Mouse (Mus musculus) spleen, adult 18-20 months (tissue): ENCODE measurements around the gene Scd4.
"Not testable (repeated sequence)": the region's sequence is repeated elsewhere in the genome, so short reads cannot be mapped to it uniquely, and the experiment has no call there.

Experiments used
- DNase-seq, 2 experiments: peaks; one replicate each; pipeline ENCODE4 v3.0.0; 2022; ENCODE audit warnings: mixed read lengths in 2 of 2

The Scd4 gene

GRCm38 (mm10) chr19:44318545-44318944 lies 14.3 kb upstream of the Scd4 start:
- DNase-seq: no peak

DNA sequence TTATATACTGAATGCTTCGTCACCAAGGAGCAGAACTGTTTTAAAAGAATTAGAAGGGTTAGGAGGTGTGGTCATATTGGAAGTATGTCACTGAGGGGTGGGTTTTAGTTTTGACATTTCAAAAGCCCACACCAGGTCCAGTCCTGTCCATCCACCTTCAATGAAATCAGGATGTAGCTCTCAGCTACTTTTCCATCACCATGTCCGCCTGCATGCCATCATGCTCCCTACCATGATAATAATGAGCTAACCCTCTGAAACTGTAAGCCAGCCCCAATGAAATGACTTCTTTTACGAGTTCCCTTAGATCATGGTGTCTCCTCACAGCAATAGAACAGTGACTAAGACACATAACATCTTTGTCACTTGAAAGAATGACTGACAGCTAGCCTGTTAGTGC lies 12.6 kb upstream of the Scd4 start:
- DNase-seq: no peak

- DNase-seq: no peak
Observed at GRCm38 (mm10) chr19:44321201-44321600, 11.7 kb upstream of the Scd4 start.

DNA sequence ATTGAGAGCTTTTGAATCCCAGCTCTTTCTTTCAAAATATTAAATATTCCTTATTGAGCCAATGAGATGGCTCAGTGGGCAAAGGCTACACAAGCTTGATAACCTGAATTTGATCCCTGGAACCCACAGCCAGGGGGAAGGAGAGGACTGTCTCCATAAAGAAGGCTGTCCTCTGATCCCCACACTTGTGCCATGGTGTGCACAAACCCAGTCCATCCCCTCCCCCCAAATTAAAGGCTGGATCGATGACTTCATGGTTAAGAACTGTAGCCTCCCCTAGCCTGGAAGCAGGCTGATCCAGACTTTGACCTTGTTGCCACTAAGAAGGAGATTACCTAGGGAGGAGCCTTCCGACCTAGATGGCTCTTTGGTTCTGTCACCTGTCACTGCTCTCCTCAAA lies 11.3 kb upstream of the Scd4 start:
- no peak for DNase-seq

DNA sequence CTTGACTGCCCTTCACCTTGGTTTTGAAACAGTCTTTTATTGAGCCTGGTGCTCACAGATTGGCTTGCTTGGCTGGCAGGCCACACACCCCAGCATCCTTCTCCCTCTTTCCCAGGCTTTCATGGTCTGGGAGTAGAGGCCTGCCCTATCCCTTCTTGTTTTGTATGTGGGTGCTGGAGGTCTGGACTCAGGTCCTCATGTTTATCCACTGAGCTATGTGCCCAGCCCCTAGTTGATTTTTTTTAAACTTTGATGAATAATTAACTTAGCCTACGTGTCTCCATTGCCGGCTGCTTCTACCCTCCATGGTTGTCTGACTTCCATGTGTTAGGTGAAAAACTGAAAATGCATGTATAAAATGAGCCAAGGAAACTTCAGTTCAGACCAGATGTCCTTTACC lies 3.3 kb upstream of the Scd4 start:
- DNase-seq: no peak

- DNase-seq: not testable (repeated sequence)
Observed at GRCm38 (mm10) chr19:44331128-44331527, 1.8 kb upstream of the Scd4 start.

DNA sequence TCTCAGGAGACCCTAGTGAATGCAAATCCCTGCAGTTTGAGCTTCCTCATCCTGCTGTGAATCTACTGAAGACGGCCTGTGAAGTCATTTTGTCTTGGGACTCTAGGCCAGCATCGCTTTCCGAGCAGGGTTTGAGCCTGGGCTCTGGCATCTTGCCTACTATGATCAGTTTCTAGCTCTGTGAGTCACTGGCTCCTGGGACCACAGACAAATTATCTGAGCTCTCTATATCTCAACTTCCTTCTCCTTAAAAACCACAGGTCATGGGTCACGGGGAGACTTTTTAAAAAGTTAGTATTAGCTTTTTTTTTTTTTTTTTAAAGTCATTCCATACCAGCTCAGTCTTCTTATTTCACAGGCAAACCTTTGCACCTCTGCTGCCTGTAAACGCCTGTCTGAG lies 981 bp upstream of the Scd4 start:
- DNase-seq: no peak

- DNase-seq: no peak
Observed at GRCm38 (mm10) chr19:44332326-44332725, 566 bp upstream of the Scd4 start.

- no peak for DNase-seq
Observed at GRCm38 (mm10) chr19:44333991-44334390, 1.1 kb downstream of the Scd4 start.

- no peak for DNase-seq
Observed at GRCm38 (mm10) chr19:44335876-44336662, 3.2 kb downstream of the Scd4 start.

DNA sequence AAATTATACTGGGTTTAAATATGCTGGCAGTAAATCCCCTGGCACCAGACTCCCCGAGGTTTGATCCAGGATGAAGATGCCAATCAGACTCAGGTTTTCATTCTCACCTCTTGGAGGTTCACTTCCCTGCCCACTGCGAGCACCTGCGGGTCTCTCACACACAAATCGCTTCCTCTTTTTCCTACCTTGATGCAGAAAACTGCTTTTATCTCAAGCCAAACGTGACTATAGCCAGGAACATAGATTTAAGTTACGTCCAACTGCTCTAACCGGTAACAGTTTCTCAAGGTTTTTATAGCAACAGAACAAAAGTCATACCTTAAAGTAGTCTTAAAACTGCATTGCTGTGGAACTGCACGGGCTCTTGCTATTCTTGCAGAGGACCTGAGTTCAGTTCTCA lies 16.8 kb downstream of the Scd4 start:
- no peak for DNase-seq

DNA sequence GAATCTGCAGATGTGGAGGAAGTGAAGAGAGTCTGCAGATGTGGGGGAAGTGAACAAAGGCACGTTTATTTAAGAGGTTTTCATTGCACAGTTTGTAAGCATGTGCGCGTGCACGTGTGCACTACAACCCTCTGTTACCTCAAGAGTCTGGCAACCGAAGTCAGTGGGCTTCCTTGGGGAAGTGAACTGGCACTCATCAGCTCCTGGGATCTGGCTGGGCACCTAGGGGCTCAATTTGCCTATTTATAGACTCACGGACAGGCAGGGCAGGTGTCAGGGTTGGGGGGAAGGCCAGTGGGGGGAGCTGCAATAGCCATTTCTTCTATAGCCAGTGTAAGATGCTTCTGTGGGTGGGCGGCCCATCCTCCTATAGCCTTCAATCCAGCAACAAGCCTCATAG lies 18.9 kb downstream of the Scd4 start:
- peak in 1 of 2 experiments; percentile 38 for DNase-seq

GRCm38 (mm10) chr19:44358700-44359099 lies 25.8 kb downstream of the Scd4 start:
- no peak for DNase-seq

DNA sequence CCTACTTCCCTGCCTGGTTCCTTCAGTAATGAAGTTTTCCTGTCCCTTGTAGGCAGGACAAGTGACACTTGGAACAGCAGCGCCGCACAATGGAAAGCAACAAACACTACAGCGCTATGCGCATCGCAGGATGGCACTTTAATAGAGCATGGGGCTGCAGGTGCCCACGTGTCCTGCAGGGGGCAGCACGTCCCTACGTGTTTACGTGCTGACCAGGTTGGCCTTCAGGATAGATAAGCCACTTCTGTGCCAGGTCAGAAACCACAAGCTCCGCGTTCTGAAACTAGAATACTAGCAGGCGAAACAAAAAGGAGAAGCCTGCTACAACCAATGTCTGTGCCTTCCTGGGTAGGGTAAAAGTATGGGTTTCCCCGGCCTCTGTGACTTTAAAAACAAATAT lies 30.6 kb downstream of the Scd4 start:
- peak; percentile 69 to 78 for DNase-seq

GRCm38 (mm10) chr19:44364029-44364428 lies 31.1 kb downstream of the Scd4 start:
- DNase-seq: no peak

- no peak for DNase-seq
Observed at GRCm38 (mm10) chr19:44365733-44366132, 32.8 kb downstream of the Scd4 start.

DNA sequence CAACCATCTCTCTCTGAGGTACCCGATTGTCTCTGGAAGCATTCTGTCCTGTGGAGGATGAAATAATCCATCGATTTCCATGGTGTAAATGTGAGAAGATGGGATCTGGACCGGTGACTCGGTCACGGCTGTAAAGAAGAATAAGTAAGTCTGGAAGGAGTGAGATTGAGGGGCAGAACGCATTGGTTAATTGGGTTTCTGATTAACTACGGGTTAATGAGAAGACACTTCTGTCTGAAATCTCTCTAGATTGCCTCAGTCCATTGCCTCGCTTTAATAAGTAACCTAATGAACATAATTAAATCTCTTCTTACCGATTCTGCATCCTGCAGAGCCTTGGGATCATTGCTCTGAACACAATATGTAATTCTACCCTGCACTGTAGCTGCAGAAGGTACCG lies 34.2 kb downstream of the Scd4 start:
- not testable (repeated sequence) for DNase-seq

GRCm38 (mm10) chr19:44369371-44369770 lies 36.5 kb downstream of the Scd4 start:
- DNase-seq: no peak

- DNase-seq: no peak
Observed at GRCm38 (mm10) chr19:44370231-44370630, 37.3 kb downstream of the Scd4 start.

DNA sequence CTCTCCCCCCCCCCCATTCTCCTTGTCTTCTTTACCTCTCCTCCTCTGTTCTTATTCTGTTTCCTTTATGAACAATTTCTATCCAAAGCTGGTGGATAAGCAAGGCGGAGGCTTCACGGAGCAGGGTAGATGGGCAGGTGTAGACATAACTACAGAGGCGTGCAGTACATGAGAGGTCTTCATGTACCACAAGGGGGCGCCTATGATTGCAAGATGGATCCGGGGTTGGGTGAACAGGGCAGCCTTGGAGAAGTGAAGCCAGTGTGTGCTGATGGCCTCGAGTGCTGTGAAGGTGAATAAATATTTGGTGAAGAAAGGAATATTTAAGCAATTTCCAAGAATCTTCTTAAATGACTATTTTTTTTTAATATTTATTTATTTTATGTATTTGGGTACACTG lies 40.1 kb downstream of the Scd4 start:
- peak; percentile 69 to 77 for DNase-seq

DNA sequence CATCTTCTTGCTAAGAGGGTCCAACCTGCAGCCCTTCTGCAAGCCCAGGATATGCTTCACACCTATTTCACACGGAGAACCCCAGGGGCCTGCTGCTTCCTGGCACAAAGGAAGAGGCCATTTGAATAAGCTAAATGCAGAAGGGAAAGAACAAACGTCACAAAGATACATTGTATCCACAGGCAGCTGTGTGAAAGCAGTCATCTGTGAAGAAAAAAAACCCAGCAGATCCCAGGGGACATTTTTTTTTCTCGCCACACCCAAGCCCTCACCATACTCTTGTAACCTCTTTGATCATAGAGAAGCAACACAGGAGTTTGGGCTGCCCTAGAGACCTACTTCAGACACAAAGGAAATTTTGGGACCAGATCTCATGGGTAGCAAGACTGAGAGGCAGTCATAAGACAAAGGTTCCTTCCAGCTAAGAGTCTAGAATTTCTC lies 43.6 kb downstream of the Scd4 start:
- DNase-seq: peak; percentile 64 to 68

DNA sequence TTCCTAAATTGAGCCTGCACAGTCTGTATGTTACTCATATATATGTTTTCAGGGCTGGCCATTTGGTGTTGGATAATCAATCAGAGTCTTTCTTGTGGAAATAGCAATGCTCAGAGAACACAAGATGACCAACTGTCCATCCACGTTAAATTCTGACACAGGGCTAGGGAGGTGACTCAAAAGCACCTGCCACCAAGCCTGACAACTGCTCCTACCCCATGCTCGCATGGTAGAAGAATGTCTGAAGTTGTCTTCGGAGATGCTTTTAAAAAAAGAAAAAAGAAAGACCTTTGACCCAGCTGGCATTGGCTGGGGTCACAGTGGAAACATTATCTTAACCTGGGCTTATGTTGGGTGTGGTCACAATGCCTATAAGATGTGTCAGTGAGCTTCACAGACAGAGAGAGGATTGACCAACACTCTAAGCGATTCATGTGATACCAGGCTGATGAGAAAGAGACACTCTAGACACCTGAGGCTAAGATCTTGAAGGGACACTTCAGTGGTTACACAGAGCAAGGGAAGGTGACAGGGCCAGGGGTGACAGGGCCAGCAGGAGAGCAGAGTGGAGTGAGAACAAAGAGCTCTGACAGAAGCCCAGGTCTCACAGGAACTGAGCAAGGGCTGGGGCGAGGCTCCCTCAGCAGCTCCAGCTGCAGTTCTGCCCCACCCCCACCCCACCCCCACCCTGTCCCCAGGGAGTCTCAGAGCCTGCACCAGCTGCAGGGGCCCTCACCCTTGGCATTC lies 44.9 kb downstream of the Scd4 start:
- DNase-seq: peak; percentile 66 to 69

DNA sequence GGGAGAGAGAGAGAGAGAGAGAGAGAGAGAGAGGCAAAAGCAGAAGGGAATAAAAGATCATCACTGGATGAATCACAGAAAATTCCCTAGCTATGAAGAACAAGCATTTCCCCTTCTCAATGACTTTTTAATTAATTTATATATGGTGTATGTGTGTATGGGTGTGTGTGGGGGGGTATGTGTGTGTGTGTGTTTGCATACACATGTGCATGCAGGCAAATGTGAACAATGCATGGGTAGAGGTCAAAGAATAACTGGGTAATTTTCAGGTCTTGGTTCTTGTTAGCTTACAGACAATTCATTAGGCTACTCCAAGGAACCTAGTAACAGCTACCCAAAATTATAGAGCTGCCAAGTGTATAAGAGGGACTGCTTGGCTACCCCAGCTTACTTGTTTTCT lies 46.2 kb downstream of the Scd4 start:
- no peak for DNase-seq

DNA sequence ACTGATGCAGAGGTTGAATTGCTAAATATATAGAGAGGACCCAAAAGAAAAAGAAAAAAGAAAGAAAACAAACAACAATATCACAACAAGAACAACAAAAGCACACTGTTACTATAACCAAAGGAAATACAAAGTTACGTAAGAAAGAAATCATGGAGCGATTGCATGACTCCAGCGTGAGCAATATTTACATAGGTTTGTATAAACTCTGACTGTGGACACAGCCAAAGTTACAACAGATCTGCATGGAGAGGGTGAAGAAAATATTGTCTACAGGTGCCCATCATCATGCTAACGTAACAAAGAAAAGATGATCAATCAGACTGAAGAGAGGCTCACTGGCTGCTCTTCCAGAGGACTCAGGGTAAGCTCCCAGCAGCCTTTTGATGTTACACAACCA lies 47.2 kb downstream of the Scd4 start:
- DNase-seq: no peak
